Mouse (Mus musculus) kidney, embryonic 15.5 days (tissue): ENCODE data around the gene Gm28035. TPM values are rescaled to one million over a fixed set of nuclear protein-coding genes. Genes with fewer than 3 reads are reported as not detected.

Experiments
- ATAC-seq: fragments of 200-750 bp; cut with Nextera tagmentation; replicated peaks from 2 replicates; pipeline ENCODE4 v1.8.0; 2017; ENCODE audit warnings: moderate TSS enrichment; ENCODE audit not compliant: low FRiP score
- H3K27ac ChIP-seq: fragments of 300-500 bp; sonication (generic); 2 replicates; pipeline ENCODE4 v1.5.1; 2015; ENCODE audit warnings: mild to moderate bottlenecking, inconsistent platforms
- H3K27me3 ChIP-seq: fragments of 300-500 bp; sonication (generic); 2 replicates; pipeline ENCODE4 v1.6.1; 2015; ENCODE audit warnings: inconsistent platforms
- H3K36me3 ChIP-seq: fragments of 300-500 bp; sonication (generic); 2 replicates; pipeline ENCODE4 v1.6.1; 2015; ENCODE audit warnings: inconsistent platforms
- H3K4me1 ChIP-seq: fragments of 300-500 bp; sonication (generic); 2 replicates; pipeline ENCODE4 v1.6.1; 2015; ENCODE audit warnings: inconsistent platforms
- H3K4me2 ChIP-seq: fragments of 300-500 bp; sonication (generic); 2 replicates; pipeline ENCODE4 v1.6.1; 2015; ENCODE audit warnings: moderate library complexity, mild to moderate bottlenecking, inconsistent platforms
- H3K4me3 ChIP-seq: fragments of 300-500 bp; sonication (generic); replicated peaks from 2 replicates; pipeline ENCODE4 v1.5.1; 2015; ENCODE audit warnings: mild to moderate bottlenecking, inconsistent platforms
- H3K9ac ChIP-seq: fragments of 300-500 bp; sonication (generic); 2 replicates; pipeline ENCODE4 v1.6.1; 2015; ENCODE audit warnings: mild to moderate bottlenecking, inconsistent platforms
- H3K9me3 ChIP-seq: fragments of 300-500 bp; sonication (generic); replicated peaks from 2 replicates; pipeline ENCODE4 v1.6.1; 2016; ENCODE audit warnings: inconsistent platforms
- WGBS: fragments of 180-500 bp; shearing (Covaris S2); methylation state at CpG from one replicate; pipeline ENCODE4 v1.1.7; 2015; ENCODE audit warnings: mixed read lengths; 5-methylcytosine and 5-hydroxymethylcytosine counted together
- polyA plus RNA-seq: library from polyadenylated mRNA; unstranded; fragments of >200 nt; fragmentation: Nextera tagmentation; extraction: Ambion mirVana; gene quantifications from 2 replicates; pipeline ENCODE4 v1.2.1, GENCODE M21; 2015

Gene Gm28035
- polyA plus RNA-seq, 1 experiment from 2014 or later: 0.26 TPM

- no peak for ATAC-seq
- Histone ChIP-seq H3K9ac (no peak overlapping the region), H3K36me3 (peaks cover 99% of the 10 kb centered on the region), H3K4me3 (no peak overlapping the region), H3K27ac (no peak overlapping the region), H3K4me2 (no peak overlapping the region), H3K27me3 (no peaks in the 10 kb centered on the region), H3K9me3 (no peaks in the 10 kb centered on the region), H3K4me1 (no peaks in the 10 kb centered on the region)
- 94% methylated on average over 5 of the region's 5 CpGs for WGBS
Measured at GRCm38 (mm10) chr2:30325296-30325695, 84.9 kb downstream of the Gm28035 start.

GRCm38 (mm10) chr2:30327276-30327675 lies 86.9 kb downstream of the Gm28035 start:
- peaks cover 99% of the 10 kb centered on the region for H3K36me3 ChIP-seq
- 91% methylated on average over 7 of the region's 7 CpGs for WGBS
- ATAC-seq: no peak
- no peak overlapping the region for H3K27ac ChIP-seq
- H3K27me3 ChIP-seq: no peaks in the 10 kb centered on the region
- no peak overlapping the region for H3K4me3 ChIP-seq
- no peaks in the 10 kb centered on the region for H3K9me3 ChIP-seq
- no peak overlapping the region for H3K4me2 ChIP-seq
- H3K4me1 ChIP-seq: no peaks in the 10 kb centered on the region
- no peak overlapping the region for H3K9ac ChIP-seq

GRCm38 (mm10) chr2:30328791-30329190 lies 88.4 kb downstream of the Gm28035 start:
- no peak overlapping the region for H3K4me2 ChIP-seq
- H3K4me3 ChIP-seq: no peak overlapping the region
- H3K4me1 ChIP-seq: no peaks in the 10 kb centered on the region
- WGBS: 85% methylated on average over 3 of the region's 3 CpGs
- no peak overlapping the region for H3K9ac ChIP-seq
- peaks cover 99% of the 10 kb centered on the region for H3K36me3 ChIP-seq
- H3K27me3 ChIP-seq: no peaks in the 10 kb centered on the region
- no peak for ATAC-seq
- no peaks in the 10 kb centered on the region for H3K9me3 ChIP-seq
- no peak overlapping the region for H3K27ac ChIP-seq

Other genes with a start within 250 kb of the Gm28035 start
- gene Wdr34, start 191.7 kb upstream of the Gm28035 start, polyA plus RNA-seq: 34.8 and 40.7 TPM in 2 replicates
- 486 and 529 TPM in 2 replicates for gene Set, start 183.2 kb upstream of the Gm28035 start, polyA plus RNA-seq
- gene Pkn3, start 162.9 kb upstream of the Gm28035 start, polyA plus RNA-seq: 11.5 and 13.2 TPM in 2 replicates
- 35.2 and 37.7 TPM in 2 replicates for gene Zdhhc12, start 146.9 kb upstream of the Gm28035 start, polyA plus RNA-seq
- gene Zer1, start 116.0 kb upstream of the Gm28035 start, polyA plus RNA-seq: 7.2 and 8.6 TPM in 2 replicates
- gene Tbc1d13, start 106.8 kb upstream of the Gm28035 start, polyA plus RNA-seq: 8.2 and 8.9 TPM in 2 replicates
- gene Endog, start 69.1 kb upstream of the Gm28035 start, polyA plus RNA-seq: 19.8 and 20.8 TPM in 2 replicates
- 76.3 and 83.0 TPM in 2 replicates for gene Spout1, start 62.1 kb upstream of the Gm28035 start, polyA plus RNA-seq
- gene Kyat1, start 34.7 kb upstream of the Gm28035 start, polyA plus RNA-seq: 9.8 and 10.8 TPM in 2 replicates
- 40.1 and 41.7 TPM in 2 replicates for gene Lrrc8a, start 2.9 kb upstream of the Gm28035 start, polyA plus RNA-seq
- gene Phyhd1, start 25.6 kb downstream of the Gm28035 start, polyA plus RNA-seq: 11.5 and 13.3 TPM in 2 replicates
- not detected in 2 replicates for gene Gm28038, start 40.5 kb downstream of the Gm28035 start, polyA plus RNA-seq
- gene Dolk, start 45.8 kb downstream of the Gm28035 start, polyA plus RNA-seq: 32.9 and 34.0 TPM in 2 replicates
- 35.5 and 42.1 TPM in 2 replicates for gene Nup188, start 45.8 kb downstream of the Gm28035 start, polyA plus RNA-seq
- gene Sh3glb2, start 118.8 kb downstream of the Gm28035 start, polyA plus RNA-seq: 74.2 and 87.7 TPM in 2 replicates
- gene Miga2, start 123.7 kb downstream of the Gm28035 start, polyA plus RNA-seq: 26.4 and 28.8 TPM in 2 replicates
- 36.9 and 37.7 TPM in 2 replicates for gene Dolpp1, start 151.7 kb downstream of the Gm28035 start, polyA plus RNA-seq
- 27.2 and 30.9 TPM in 2 replicates for gene Crat, start 175.2 kb downstream of the Gm28035 start, polyA plus RNA-seq
- gene Ptpa, start 175.5 kb downstream of the Gm28035 start, polyA plus RNA-seq: 162 and 175 TPM in 2 replicates
- gene Ier5l, start 233.7 kb downstream of the Gm28035 start, polyA plus RNA-seq: 3.3 and 3.5 TPM in 2 replicates